Mouse (Mus musculus) heart, embryonic 13.5 days (tissue): Measurements from ENCODE around the gene Tmco4. TPM values are rescaled to one million over a fixed set of nuclear protein-coding genes. Genes with fewer than 3 reads are reported as not detected.
A peak's percentile ranks its signal among the peaks of the same experiment; 100 is the strongest.

Experiments used
- ATAC-seq: fragments of 200-750 bp; cut with Nextera tagmentation; 2 replicates; pipeline ENCODE4 v1.8.0; 2017; ENCODE audit warnings: moderate TSS enrichment; ENCODE audit not compliant: insufficient number of reproducible peaks, low FRiP score, low TSS enrichment; ENCODE audit errors: extremely low read depth
- H3K27ac ChIP-seq: fragments of 300-500 bp; sonication (generic); replicated peaks from 2 replicates; pipeline ENCODE4 v1.5.1; 2015; ENCODE audit warnings: moderate library complexity, mild to moderate bottlenecking, inconsistent platforms
- H3K27me3 ChIP-seq: fragments of 300-500 bp; sonication (generic); replicated peaks from 2 replicates; pipeline ENCODE4 v1.6.1; 2015; ENCODE audit warnings: mild to moderate bottlenecking, inconsistent platforms
- H3K36me3 ChIP-seq: fragments of 300-500 bp; sonication (generic); 2 replicates; pipeline ENCODE4 v1.6.1; 2015; ENCODE audit warnings: mild to moderate bottlenecking, inconsistent platforms
- H3K4me1 ChIP-seq: fragments of 300-500 bp; sonication (generic); 2 replicates; pipeline ENCODE4 v1.6.1; 2015; ENCODE audit warnings: inconsistent platforms
- H3K4me2 ChIP-seq: fragments of 300-500 bp; sonication (generic); 2 replicates; pipeline ENCODE4 v1.6.1; 2015; ENCODE audit warnings: inconsistent platforms, mild to moderate bottlenecking, moderate library complexity
- H3K4me3 ChIP-seq: fragments of 300-500 bp; sonication (generic); 2 replicates; pipeline ENCODE4 v1.5.1; 2015; ENCODE audit warnings: moderate library complexity, mild to moderate bottlenecking, inconsistent platforms
- H3K9ac ChIP-seq: fragments of 300-500 bp; sonication (generic); 2 replicates; pipeline ENCODE4 v1.6.1; 2015; ENCODE audit warnings: inconsistent platforms, mild to moderate bottlenecking, moderate library complexity
- H3K9me3 ChIP-seq: fragments of 300-500 bp; sonication (generic); 2 replicates; pipeline ENCODE4 v1.6.1; 2016; ENCODE audit warnings: inconsistent platforms
- WGBS: fragments of 180-500 bp; shearing (Covaris S2); methylation state at CpG from one replicate; pipeline ENCODE4 v1.1.7; 2015; ENCODE audit warnings: mixed read lengths; 5-methylcytosine and 5-hydroxymethylcytosine counted together
- polyA plus RNA-seq: library from polyadenylated mRNA; unstranded; fragments of >200 nt; fragmentation: Nextera tagmentation; extraction: Ambion mirVana; gene quantifications from 2 replicates; pipeline ENCODE4 v1.2.1, GENCODE M21; 2015

The Tmco4 gene
- polyA plus RNA-seq, 1 experiment from 2014 or later, result 5.6 TPM

DNA sequence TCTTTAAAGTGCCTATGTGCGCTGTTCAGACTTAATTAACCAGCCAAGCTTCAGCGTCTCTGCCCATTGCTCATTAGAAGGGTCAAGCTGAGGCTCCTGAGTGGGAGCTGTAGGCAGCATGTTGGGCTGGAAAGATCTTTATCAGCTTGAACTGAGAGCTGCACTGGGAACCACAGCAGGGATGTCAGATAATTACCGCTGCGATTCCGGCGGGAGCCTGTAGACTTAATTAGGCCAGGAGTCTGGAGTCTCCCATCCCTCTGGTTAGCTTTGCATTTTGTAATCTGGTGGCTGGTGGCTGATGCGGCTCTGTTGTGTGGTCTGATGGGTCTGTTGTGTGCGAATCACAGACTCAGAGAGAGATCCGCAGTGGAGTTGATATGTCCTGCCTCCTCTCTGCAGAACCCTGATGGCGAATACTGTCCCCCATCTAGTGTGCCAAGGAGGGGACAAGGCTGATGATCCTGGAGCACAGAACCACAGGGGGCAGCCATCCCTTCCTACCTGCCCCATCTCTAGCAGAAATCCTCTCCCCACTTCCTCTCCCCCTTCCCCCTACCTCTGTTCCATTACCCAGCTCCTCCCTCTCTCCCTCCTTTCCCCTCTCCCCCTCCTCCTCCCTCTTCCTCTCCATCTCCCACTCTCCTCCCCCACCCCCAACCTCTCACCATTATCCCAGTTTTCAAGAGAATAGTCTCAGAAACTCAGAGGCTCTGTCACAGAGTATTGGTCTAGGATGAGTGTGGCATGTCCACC is 67.6 kb downstream of the Tmco4 start:
- Histone ChIP-seq H3K36me3 (peaks cover 7% of the 10 kb centered on the region), H3K9ac (no peak overlapping the region), H3K27ac (no peak overlapping the region), H3K4me1 (peaks cover 4% of the 10 kb centered on the region; the same call in 1 of the 2 replicates), H3K4me2 (no peak overlapping the region), H3K4me3 (no peak overlapping the region), H3K27me3 (peaks cover 22% of the 10 kb centered on the region), H3K9me3 (peaks cover 8% of the 10 kb centered on the region)
- WGBS, result 7% methylated on average over 10 of the region's 10 CpGs
- no peak for ATAC-seq

DNA sequence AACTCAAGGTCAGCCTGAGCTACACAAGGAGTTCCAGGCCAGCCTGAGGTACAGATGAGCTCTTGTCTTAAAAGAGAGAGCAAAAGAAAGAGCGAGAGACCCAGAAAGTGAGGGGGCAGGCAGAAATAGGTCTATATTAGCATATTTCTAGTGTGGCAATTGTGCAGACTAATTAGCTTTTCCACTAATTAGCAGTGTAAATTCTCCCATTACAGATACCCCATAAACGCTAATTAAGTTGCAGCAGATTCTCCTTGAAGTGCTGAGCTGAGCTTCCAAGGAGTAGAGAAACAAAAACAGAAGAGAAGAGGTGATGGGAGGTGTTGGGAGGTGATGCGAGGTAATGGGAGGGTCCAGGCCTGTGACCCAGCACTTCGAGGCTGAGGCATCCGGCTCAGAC is 69.9 kb downstream of the Tmco4 start:
- 73% methylated on average over 5 of the region's 5 CpGs for WGBS
- Histone ChIP-seq H3K27me3 (peaks cover 22% of the 10 kb centered on the region), H3K9ac (no peak overlapping the region), H3K9me3 (no peaks in the 10 kb centered on the region; the same call in 1 of the 2 replicates), H3K4me3 (no peak overlapping the region), H3K4me2 (no peak overlapping the region), H3K27ac (no peak overlapping the region), H3K36me3 (no peaks in the 10 kb centered on the region), H3K4me1 (peaks cover 4% of the 10 kb centered on the region; the same call in 1 of the 2 replicates)
- no peak for ATAC-seq

DNA sequence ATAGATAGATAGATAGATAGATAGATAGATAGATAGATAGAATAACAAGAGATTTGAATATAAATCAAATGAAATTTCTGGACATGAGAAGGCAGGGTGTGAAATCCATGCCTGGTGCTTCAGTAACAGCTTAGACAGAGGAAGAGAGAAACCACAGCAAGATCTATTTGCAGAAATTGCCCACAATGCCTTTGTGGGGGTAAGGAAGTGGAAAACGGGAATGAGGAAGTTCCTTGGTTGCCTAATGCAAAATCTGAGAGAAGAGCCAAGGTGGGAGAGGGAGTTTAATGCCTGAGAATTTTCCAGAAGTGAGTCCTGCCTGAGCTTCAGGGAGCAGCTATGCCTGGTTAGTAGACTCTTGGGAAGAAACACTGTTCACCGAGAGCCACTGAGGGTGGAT is 70.9 kb downstream of the Tmco4 start:
- ATAC-seq, result no peak
- WGBS, result 84% methylated on average over 2 of the region's 2 CpGs
- peaks cover 22% of the 10 kb centered on the region for H3K27me3 ChIP-seq
- H3K4me2 ChIP-seq, result no peak overlapping the region
- no peaks in the 10 kb centered on the region; the same call in 1 of the 2 replicates for H3K9me3 ChIP-seq
- no peak overlapping the region for H3K4me3 ChIP-seq
- no peaks in the 10 kb centered on the region for H3K36me3 ChIP-seq
- no peak overlapping the region for H3K9ac ChIP-seq
- H3K27ac ChIP-seq, result no peak overlapping the region
- no peaks in the 10 kb centered on the region for H3K4me1 ChIP-seq

DNA sequence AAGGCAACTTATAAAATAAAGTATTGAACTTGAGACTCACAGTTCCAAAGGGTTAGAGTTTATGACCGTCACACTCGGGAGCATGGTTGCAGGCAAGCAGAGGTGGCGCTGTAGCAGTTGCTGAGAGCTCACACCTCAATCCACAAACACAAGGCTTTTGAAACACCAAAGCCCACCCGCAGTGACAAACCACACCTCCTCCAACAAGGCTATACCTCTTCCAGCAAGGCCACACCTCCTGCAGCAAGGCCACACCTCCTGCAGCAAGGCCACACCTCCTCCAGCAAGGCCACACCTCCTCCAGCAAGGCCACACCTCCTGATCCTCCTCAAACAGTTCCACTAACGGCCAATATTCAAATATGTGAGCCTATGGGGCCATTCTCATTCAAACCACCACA is 71.9 kb downstream of the Tmco4 start:
- no peak overlapping the region for H3K9ac ChIP-seq
- no peaks in the 10 kb centered on the region for H3K36me3 ChIP-seq
- H3K4me2 ChIP-seq, result no peak overlapping the region
- peaks cover 16% of the 10 kb centered on the region for H3K27me3 ChIP-seq
- 85% methylated on average over 5 of the region's 5 CpGs for WGBS
- H3K27ac ChIP-seq, result no peak overlapping the region
- no peak overlapping the region for H3K4me3 ChIP-seq
- ATAC-seq, result no peak
- no peaks in the 10 kb centered on the region for H3K4me1 ChIP-seq
- H3K9me3 ChIP-seq, result no peaks in the 10 kb centered on the region; the same call in 1 of the 2 replicates

DNA sequence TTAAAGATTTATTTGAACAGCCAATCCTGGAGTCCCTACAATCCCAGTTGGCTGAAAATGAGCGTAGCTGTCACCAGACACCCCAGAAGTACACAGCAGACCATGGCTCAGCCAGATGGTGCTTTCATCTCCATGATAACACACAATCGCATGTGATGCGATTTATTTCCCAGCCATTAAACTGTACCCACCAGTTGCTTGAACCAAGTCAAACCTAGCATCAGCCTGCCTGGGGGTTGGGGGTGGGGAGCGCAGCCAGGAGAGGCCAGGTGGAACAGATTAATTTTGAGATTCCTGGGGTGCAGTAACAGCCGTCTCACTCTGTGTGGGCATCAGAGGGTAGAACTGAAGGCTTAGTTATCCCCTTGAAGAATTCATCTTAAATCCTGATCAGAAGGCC is 73.7 kb downstream of the Tmco4 start:
- peaks cover 3% of the 10 kb centered on the region; the same call in 1 of the 2 replicates for H3K27me3 ChIP-seq
- no peaks in the 10 kb centered on the region for H3K36me3 ChIP-seq
- WGBS, result 71% methylated on average over 5 of the region's 5 CpGs
- no peak overlapping the region for H3K27ac ChIP-seq
- no peak overlapping the region for H3K4me2 ChIP-seq
- H3K4me1 ChIP-seq, result no peaks in the 10 kb centered on the region
- no peak overlapping the region for H3K4me3 ChIP-seq
- ATAC-seq, result no peak
- H3K9me3 ChIP-seq, result no peaks in the 10 kb centered on the region; the same call in 1 of the 2 replicates
- H3K9ac ChIP-seq, result no peak overlapping the region

DNA sequence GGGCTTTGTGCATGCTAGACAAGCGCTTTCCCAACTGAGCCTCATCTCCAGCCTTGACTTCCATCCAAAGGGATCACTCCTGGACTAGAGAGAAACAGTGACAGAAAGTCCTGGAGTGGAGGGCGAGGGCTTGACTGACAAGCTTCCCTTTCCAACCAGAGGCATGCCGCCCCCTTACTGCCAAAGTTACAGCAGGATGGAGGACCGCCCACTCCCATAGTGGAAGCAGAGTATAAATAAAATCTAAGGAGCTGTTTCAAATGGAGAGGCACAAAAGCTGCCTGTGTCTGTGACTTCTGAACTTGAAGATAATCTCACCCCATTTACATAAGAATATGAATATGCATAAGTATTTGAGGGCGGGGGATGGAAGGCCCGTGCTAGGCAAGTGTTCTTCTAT is 75.8 kb downstream of the Tmco4 start:
- Histone ChIP-seq H3K36me3 (no peaks in the 10 kb centered on the region), H3K27me3 (0 out of 2 replicates have a peak, but pooled peaks cover 3% of the 10 kb centered on the region), H3K4me3 (no peak overlapping the region), H3K27ac (no peak overlapping the region), H3K4me1 (no peaks in the 10 kb centered on the region), H3K9me3 (no peaks in the 10 kb centered on the region; the same call in 1 of the 2 replicates), H3K9ac (no peak overlapping the region), H3K4me2 (no peak overlapping the region)
- no peak for ATAC-seq
- 76% methylated on average over 6 of the region's 6 CpGs for WGBS

DNA sequence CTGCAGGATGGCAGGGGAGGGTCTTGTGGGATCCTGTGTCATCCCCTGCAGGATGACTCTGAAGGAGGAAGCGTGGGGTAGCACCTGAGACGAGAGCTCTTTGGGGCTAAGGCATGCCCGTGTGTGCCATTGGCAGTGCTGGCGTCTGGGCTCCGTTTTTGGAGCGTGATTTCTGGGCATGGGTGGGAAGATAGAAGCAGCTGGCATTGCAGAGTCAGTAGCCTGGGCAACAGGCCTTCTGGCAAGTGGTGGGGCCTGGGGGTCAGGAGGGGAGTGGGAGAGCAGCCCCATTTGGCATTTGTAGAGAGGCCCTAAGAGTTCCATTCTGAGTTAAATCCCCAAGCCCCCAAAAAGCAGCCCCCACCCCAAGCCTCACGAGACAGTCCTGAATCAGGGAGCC is 80.1 kb downstream of the Tmco4 start:
- 80% methylated on average over 7 of the region's 7 CpGs for WGBS
- Histone ChIP-seq H3K4me3 (no peak overlapping the region), H3K27ac (no peak overlapping the region), H3K9me3 (no peaks in the 10 kb centered on the region), H3K27me3 (peaks cover 6% of the 10 kb centered on the region; the same call in 1 of the 2 replicates), H3K36me3 (no peaks in the 10 kb centered on the region), H3K4me1 (peaks cover 9% of the 10 kb centered on the region), H3K9ac (no peak overlapping the region), H3K4me2 (no peak overlapping the region)
- no peak for ATAC-seq

DNA sequence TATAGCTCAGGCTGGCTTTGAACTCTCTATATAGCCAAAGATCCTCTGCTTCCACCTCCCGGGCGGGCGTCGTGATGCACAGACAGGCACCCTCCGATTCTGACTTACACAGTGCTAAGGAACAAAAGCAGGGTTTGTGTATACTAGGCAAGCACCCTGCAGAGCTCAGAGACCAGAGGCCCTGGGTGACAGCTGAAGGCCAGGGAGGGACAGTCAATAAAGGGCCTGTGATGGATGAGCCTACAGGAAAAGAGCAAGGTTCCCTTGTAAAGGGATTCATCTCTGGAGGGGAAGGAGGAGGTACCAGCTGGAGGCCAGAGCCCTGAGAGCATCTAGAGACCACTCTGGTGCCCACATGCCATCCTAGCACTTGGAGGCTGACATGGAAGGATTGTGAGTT is 80.7 kb downstream of the Tmco4 start:
- no peak for ATAC-seq
- Histone ChIP-seq H3K27me3 (peaks cover 11% of the 10 kb centered on the region; the same call in 1 of the 2 replicates), H3K27ac (no peak overlapping the region), H3K36me3 (no peaks in the 10 kb centered on the region), H3K9ac (no peak overlapping the region), H3K4me1 (peaks cover 9% of the 10 kb centered on the region), H3K4me2 (no peak overlapping the region), H3K9me3 (no peaks in the 10 kb centered on the region), H3K4me3 (no peak overlapping the region)
- whole genome bisulfite sequencing, result 60% methylated on average over 5 of the region's 5 CpGs

DNA sequence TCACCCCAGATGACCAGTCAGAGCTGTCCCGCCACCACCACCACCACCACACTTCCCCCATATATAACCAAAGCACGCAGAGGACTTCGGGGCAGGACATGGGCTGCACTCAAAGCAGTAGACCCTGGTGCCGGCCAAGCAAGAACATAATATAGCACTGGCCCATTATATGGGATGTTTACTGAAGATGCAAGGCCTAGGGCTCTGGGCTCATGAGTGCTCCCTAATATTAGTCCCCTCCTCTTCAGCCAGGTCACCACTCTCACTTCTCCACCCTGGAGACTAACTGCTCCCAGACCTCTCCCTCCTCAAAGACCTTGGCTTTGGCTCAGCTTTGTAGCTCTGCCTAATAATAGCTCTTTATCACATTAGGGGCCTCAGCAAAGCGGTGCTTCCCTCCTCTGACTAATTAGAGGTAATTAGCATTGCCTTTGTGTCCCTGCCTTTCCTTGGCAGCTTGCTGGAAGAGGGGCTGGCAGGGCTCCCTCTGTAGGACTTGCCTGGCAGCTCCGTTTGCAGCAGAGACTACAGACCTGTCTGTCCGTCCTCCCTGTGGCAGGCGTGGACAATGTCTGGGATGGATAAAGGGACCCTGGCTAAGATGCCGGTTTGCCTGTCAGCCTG is 81.7 kb downstream of the Tmco4 start:
- WGBS, result 47% methylated on average over 9 of the region's 9 CpGs
- Histone ChIP-seq H3K27me3 (peaks cover 16% of the 10 kb centered on the region; the same call in 1 of the 2 replicates), H3K4me1 (peaks cover 9% of the 10 kb centered on the region), H3K27ac (no peak overlapping the region), H3K9me3 (no peaks in the 10 kb centered on the region), H3K9ac (0 out of 2 replicates have a peak overlapping the region, but pooled peaks have one; percentile 1), H3K4me2 (no peak overlapping the region), H3K4me3 (no peak overlapping the region), H3K36me3 (no peaks in the 10 kb centered on the region)
- no peak for ATAC-seq

DNA sequence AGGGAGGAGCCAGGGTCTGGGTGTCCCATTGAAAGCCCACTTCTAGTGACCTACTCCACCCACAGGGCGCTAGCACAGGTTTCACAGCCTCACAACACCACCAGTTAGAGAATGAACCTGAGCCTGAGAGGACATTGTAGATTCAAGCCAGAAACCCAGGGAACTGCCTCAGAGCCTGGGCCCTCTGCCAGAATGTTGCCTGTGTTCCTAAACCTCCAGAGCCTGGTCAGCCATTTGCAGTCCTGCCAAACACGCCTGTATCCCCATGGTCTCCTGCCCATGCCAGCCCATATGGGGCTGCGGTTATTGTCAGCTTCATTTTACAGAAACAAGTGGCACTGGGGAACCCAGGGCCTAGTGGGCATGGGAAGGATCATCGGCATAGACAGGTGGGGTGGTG is 82.6 kb downstream of the Tmco4 start:
- Histone ChIP-seq H3K9ac (no peak overlapping the region), H3K27me3 (peaks cover 21% of the 10 kb centered on the region; the same call in 1 of the 2 replicates), H3K4me1 (peaks cover 9% of the 10 kb centered on the region), H3K4me3 (no peak overlapping the region), H3K27ac (no peak overlapping the region), H3K4me2 (no peak overlapping the region), H3K9me3 (no peaks in the 10 kb centered on the region), H3K36me3 (no peaks in the 10 kb centered on the region)
- 70% methylated on average over 4 of the region's 4 CpGs for WGBS
- no peak for ATAC-seq

DNA sequence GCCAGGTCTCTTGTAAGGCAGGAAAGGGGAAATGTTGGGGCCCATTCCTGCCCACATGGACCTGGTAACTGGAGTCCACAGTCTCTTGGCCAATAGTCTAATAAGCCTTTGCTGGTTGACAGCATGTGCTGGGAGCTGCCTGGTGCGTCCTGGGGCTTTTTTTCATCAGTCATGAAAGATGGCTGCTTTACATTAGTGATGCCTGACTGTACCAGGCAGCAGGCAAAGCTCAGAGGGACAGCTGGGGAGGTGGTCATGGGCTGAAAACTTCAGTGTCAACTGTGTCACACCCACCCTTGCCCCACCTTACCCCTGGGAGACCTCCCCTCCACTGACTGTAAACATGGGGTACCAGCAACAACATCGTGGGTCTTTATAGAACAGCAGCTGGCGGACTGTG is 83.1 kb downstream of the Tmco4 start:
- H3K4me1 ChIP-seq, result peaks cover 9% of the 10 kb centered on the region

More for the DNA sequence above, 83.1 kb downstream of the Tmco4 start:
- H3K27ac ChIP-seq, result no peak overlapping the region
- ATAC-seq, result no peak
- no peak overlapping the region for H3K9ac ChIP-seq
- no peak overlapping the region for H3K4me2 ChIP-seq
- no peaks in the 10 kb centered on the region for H3K36me3 ChIP-seq
- 70% methylated on average over 3 of the region's 3 CpGs for WGBS
- no peak overlapping the region for H3K4me3 ChIP-seq
- peaks cover 21% of the 10 kb centered on the region; the same call in 1 of the 2 replicates for H3K27me3 ChIP-seq
- no peaks in the 10 kb centered on the region for H3K9me3 ChIP-seq
